ENCODE assay signal across 19 mouse cellular contexts in the genomic region with DNA sequence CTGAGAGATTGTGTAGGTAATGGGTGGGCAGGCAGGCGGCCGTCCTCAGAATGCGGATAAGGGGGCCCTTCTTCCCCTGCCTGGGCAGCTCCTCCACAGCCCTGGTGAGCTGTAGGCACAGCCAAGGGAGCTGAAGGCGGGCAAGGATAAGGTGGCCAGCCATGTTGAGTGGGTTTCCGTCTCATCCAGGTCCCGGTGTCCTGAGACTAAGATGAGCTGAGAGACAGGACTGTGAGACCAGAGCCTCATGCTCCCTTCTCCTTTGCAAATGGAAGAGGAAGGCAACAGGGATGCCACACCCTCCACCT.
DNase-seq lines count a peak whose midpoint lies in the region; ATAC-seq lines count a peak whose summit lies in the region.
"Had no signal": no experiment of that assay in that cellular context is flagged by ENCODE, and none has a peak within 500 bp of the region (broad histone marks: within the 10 kb centered on the region; RNA-seq: fewer than 3 reads in every experiment).

No protein-coding gene starts in this region.

- no peaks in the 10 kb centered on the region for H3K27me3 ChIP-seq in neural tube, embryonic 13.5 days
- H3K27me3 ChIP-seq in forebrain, embryonic 14.5 days (replicated peaks; ENCODE audit: control insufficient read depth, insufficient read depth, low read length), result no peaks in the 10 kb centered on the region
- H3K27me3 ChIP-seq in hindbrain, embryonic 15.5 days, result no peaks in the 10 kb centered on the region
- no peaks in the 10 kb centered on the region; the same call in 1 of the 2 replicates for H3K27me3 ChIP-seq in neural tube, embryonic 15.5 days (replicated peaks)
- H3K27me3 ChIP-seq: intestine, embryonic 15.5 days had no signal

- H3K27ac ChIP-seq in neural tube, embryonic 13.5 days (replicated peaks), result peak overlapping the region; percentile 50
- H3K27ac ChIP-seq in forebrain, embryonic 14.5 days (ENCODE audit: low read depth, low read length), result peak overlapping the region; percentile 67
- no peak overlapping the region for H3K27ac ChIP-seq in hindbrain, embryonic 15.5 days (replicated peaks)
- peak overlapping the region; percentile 33; the same call in 1 of the 2 replicates for H3K27ac ChIP-seq in neural tube, embryonic 15.5 days (replicated peaks)
- H3K27ac ChIP-seq: gastrocnemius, adult 2 months; intestine, embryonic 15.5 days; left cerebral cortex, adult 2 months; limb, embryonic 10.5 days had no signal

- no peak for DNase-seq in neural tube, embryonic 10.5 days (ENCODE audit: extremely low spot score, low spot score)
- no peak for DNase-seq in forebrain, embryonic 14.5 days (ENCODE audit: low spot score)
- no peak for DNase-seq in lung, adult 18-20 months
- DNase-seq: adrenal gland, adult 8-10 months; cerebellum, postnatal 10 days; gastrocnemius, adult 2 months; heart, postnatal 36 days; kidney, postnatal 4 days; layer of hippocampus, adult 9-11 months; liver, postnatal 0 days; lung, postnatal 14 days; thymus, postnatal 25 days had no signal

- peak; percentile 63; the same call in 1 of the 2 replicates for ATAC-seq in neural tube, embryonic 13.5 days (ENCODE audit: low read depth)
- peak; percentile 73 for ATAC-seq in forebrain, embryonic 14.5 days
- ATAC-seq in hindbrain, embryonic 15.5 days (ENCODE audit: low FRiP score, low read depth), result no peak; the same call in 1 of the 2 replicates
- ATAC-seq in neural tube, embryonic 15.5 days (ENCODE audit: low FRiP score), result 0 out of 2 replicates have a peak, but pooled peaks have one; percentile 53
- ATAC-seq in activated CD4-positive, CD25-positive, alpha-beta regulatory T cell, adult 4 months, result no peak
- ATAC-seq: intestine, embryonic 15.5 days; liver, postnatal 0 days had no signal

- peaks cover 29% of the 10 kb centered on the region for H3K4me1 ChIP-seq in neural tube, embryonic 13.5 days (replicated peaks)
- H3K4me1 ChIP-seq in forebrain, embryonic 14.5 days (ENCODE audit: control insufficient read depth, insufficient read depth, low read length), result peaks cover 24% of the 10 kb centered on the region
- peaks cover 24% of the 10 kb centered on the region for H3K4me1 ChIP-seq in hindbrain, embryonic 15.5 days (replicated peaks)
- peaks cover 25% of the 10 kb centered on the region for H3K4me1 ChIP-seq in neural tube, embryonic 15.5 days
- H3K4me1 ChIP-seq: intestine, embryonic 15.5 days had no signal

- no peaks in the 10 kb centered on the region for H3K36me3 ChIP-seq in neural tube, embryonic 13.5 days
- no peaks in the 10 kb centered on the region for H3K36me3 ChIP-seq in forebrain, embryonic 14.5 days (ENCODE audit: control insufficient read depth, insufficient read depth, low read length)
- no peaks in the 10 kb centered on the region for H3K36me3 ChIP-seq in hindbrain, embryonic 15.5 days
- no peaks in the 10 kb centered on the region for H3K36me3 ChIP-seq in neural tube, embryonic 15.5 days
- H3K36me3 ChIP-seq: intestine, embryonic 15.5 days; limb, embryonic 10.5 days had no signal

- H3K9me3 ChIP-seq in neural tube, embryonic 13.5 days, result no peaks in the 10 kb centered on the region
- H3K9me3 ChIP-seq in forebrain, embryonic 14.5 days (replicated peaks; ENCODE audit: control insufficient read depth, low read length), result no peaks in the 10 kb centered on the region
- H3K9me3 ChIP-seq in hindbrain, embryonic 15.5 days, result no peaks in the 10 kb centered on the region
- H3K9me3 ChIP-seq in neural tube, embryonic 15.5 days (replicated peaks), result no peaks in the 10 kb centered on the region
- H3K9me3 ChIP-seq: intestine, embryonic 15.5 days; limb, embryonic 10.5 days had no signal

- 67% methylated on average over 6 of the region's 6 CpGs for WGBS in neural tube, embryonic 13.5 days
- 42% methylated on average over 6 of the region's 6 CpGs for WGBS in forebrain, embryonic 14.5 days
- 62% methylated on average over 6 of the region's 6 CpGs for WGBS in hindbrain, embryonic 15.5 days
- WGBS in neural tube, embryonic 15.5 days, result 52% methylated on average over 6 of the region's 6 CpGs

- H3K9ac ChIP-seq in neural tube, embryonic 13.5 days, result no peak overlapping the region
- H3K9ac ChIP-seq in forebrain, embryonic 14.5 days (ENCODE audit: low read length), result no peak overlapping the region
- H3K9ac ChIP-seq in hindbrain, embryonic 15.5 days, result no peak overlapping the region
- no peak overlapping the region for H3K9ac ChIP-seq in neural tube, embryonic 15.5 days (replicated peaks)
- H3K9ac ChIP-seq: intestine, embryonic 15.5 days; liver, postnatal 0 days had no signal

- H3K4me3 ChIP-seq in neural tube, embryonic 13.5 days, result no peak overlapping the region
- no peak overlapping the region for H3K4me3 ChIP-seq in forebrain, embryonic 14.5 days (ENCODE audit: low read depth, low read length)
- H3K4me3 ChIP-seq in hindbrain, embryonic 15.5 days, result no peak overlapping the region
- H3K4me3 ChIP-seq in neural tube, embryonic 15.5 days (replicated peaks), result no peak overlapping the region
- H3K4me3 ChIP-seq: gastrocnemius, adult 2 months; intestine, embryonic 15.5 days; left cerebral cortex, adult 2 months; limb, embryonic 10.5 days had no signal

- H3K4me2 ChIP-seq in neural tube, embryonic 13.5 days, result no peak overlapping the region
- peak overlapping the region; percentile 20; the same call in 1 of the 2 replicates for H3K4me2 ChIP-seq in forebrain, embryonic 14.5 days (ENCODE audit: low read length)
- peak overlapping the region; percentile 1; the same call in 1 of the 2 replicates for H3K4me2 ChIP-seq in hindbrain, embryonic 15.5 days
- H3K4me2 ChIP-seq in neural tube, embryonic 15.5 days, result no peak overlapping the region
- H3K4me2 ChIP-seq: intestine, embryonic 15.5 days had no signal

Comparison
In these comparisons a context has a peak if more than half of its experiments do, and no peak if none do; other contexts are left out.
1. ATAC-seq: peak in neural tube, embryonic 13.5 days (single experiment), forebrain, embryonic 14.5 days (single experiment) and neural tube, embryonic 15.5 days (single experiment); none in hindbrain, embryonic 15.5 days (single experiment) and activated CD4-positive, CD25-positive, alpha-beta regulatory T cell, adult 4 months (single experiment).
2. H3K4me2 ChIP-seq: peak in forebrain, embryonic 14.5 days (single experiment) and hindbrain, embryonic 15.5 days (single experiment); none in neural tube, embryonic 13.5 days (single experiment) and neural tube, embryonic 15.5 days (single experiment).